10 mouse cellular contexts compared by ENCODE assay signal in the genomic region with DNA sequence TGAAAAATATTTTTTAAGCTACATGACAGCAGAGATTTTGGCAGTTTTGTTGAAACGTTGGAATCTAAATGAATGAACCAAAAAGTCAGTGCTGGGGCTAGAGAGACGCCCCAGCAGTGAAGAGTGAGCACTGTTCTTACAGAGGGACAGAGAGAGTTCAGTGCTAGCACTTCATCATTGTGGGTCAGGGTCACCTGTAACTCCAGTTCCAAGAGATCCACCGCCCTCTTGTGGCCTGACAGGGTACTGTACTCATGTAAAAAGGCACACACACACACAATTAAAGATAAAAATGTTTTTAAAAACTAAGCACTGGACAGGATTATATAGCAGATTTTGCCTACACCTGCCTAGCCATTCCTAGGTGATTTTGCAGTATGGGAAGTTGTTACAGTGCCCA. TPM values are rescaled to one million over a fixed set of nuclear protein-coding genes. Genes with fewer than 3 reads are reported as not detected.
DNase-seq lines count a peak whose midpoint lies in the region; ATAC-seq and TF ChIP-seq lines count a peak whose summit lies in the region.
"Had no signal": no experiment of that assay in that cellular context is flagged by ENCODE, and none has a peak within 500 bp of the region (broad histone marks: within the 10 kb centered on the region; RNA-seq: fewer than 3 reads in every experiment).

No protein-coding gene starts in this region.

- no peak overlapping the region for H3K4me3 ChIP-seq in heart, adult 2 months
- no peak overlapping the region for H3K4me3 ChIP-seq in heart, embryonic 11.5 days (ENCODE audit: low read depth, low read length)
- H3K4me3 ChIP-seq: embryonic facial prominence, embryonic 12.5 days had no signal

- ATAC-seq in heart, embryonic 11.5 days (replicated peaks; ENCODE audit: insufficient number of reproducible peaks, low FRiP score, low TSS enrichment), result no peak

- no peaks in the 10 kb centered on the region for H3K9me3 ChIP-seq in heart, embryonic 11.5 days (replicated peaks; ENCODE audit: control insufficient read depth, low read length)
- H3K9me3 ChIP-seq: embryonic facial prominence, embryonic 12.5 days had no signal

- H3K36me3 ChIP-seq in heart, adult 2 months (ENCODE audit: control insufficient read depth, insufficient read depth, low read length), result no peaks in the 10 kb centered on the region; the same call in 1 of the 2 replicates
- H3K36me3 ChIP-seq in heart, embryonic 11.5 days (ENCODE audit: control insufficient read depth, insufficient read depth, low read length), result peaks cover 14% of the 10 kb centered on the region

- TF ChIP-seq POLR2A in heart, adult 2 months (IDR thresholded peaks at IDR 0.05; ENCODE audit: insufficient read depth, low read depth, low read length), result no peak

- no peak overlapping the region for H3K9ac ChIP-seq in heart, adult 2 months (ENCODE audit: low read depth, low read length)
- H3K9ac ChIP-seq in heart, embryonic 11.5 days (ENCODE audit: low read depth, low read length), result no peak overlapping the region
- H3K9ac ChIP-seq: embryonic facial prominence, embryonic 12.5 days had no signal

- DNase-seq in heart, adult 2 months, result peak in 1 of 2 experiments; percentile 37
- peak; percentile 62 for DNase-seq in right cerebral cortex, postnatal 14 days
- no peak for DNase-seq in right cerebral cortex, postnatal 25 days
- DNase-seq in c-Kit-negative CD71-positive TER-119-positive erythroid progenitor cells, embryonic 14.5 days (ENCODE audit: low read depth, low spot score), result peak; percentile 13
- DNase-seq in large intestine, adult 2 months (ENCODE audit: low read depth, low spot score), result peak; percentile 3
- DNase-seq in retina, postnatal 7 days (ENCODE audit: low read depth, low spot score), result peak; percentile 23
- DNase-seq in frontal cortex, postnatal 14 days (ENCODE audit: low spot score in 2 of 2), result no peak

- peak; percentile 77 for TF ChIP-seq CTCF in heart, adult 2 months (IDR thresholded peaks at IDR 0.05)

- 55% methylated on average over 3 of the region's 3 CpGs for WGBS in heart, adult 2 months
- 45% methylated on average over 3 of the region's 3 CpGs for WGBS in heart, embryonic 11.5 days (ENCODE audit: insufficient replicate concordance)
- WGBS in large intestine, adult 2 months, result 52% methylated on average over 3 of the region's 3 CpGs

- no peaks in the 10 kb centered on the region; the same call in 1 of the 2 replicates for H3K4me1 ChIP-seq in heart, adult 2 months (ENCODE audit: control insufficient read depth, insufficient read depth, low read length)
- H3K4me1 ChIP-seq in heart, embryonic 11.5 days (ENCODE audit: control insufficient read depth, insufficient read depth, low read length), result no peaks in the 10 kb centered on the region
- H3K4me1 ChIP-seq: embryonic facial prominence, embryonic 12.5 days had no signal

- intact Hi-C loops in heart, adult 2 months (cut with DNase I), result loop anchor here (5.0 kb wide), 1 partner anchor 36 kb away; no protein-coding TSS in a partner anchor

- no peak overlapping the region for H3K27ac ChIP-seq in heart, adult 2 months
- H3K27ac ChIP-seq in heart, embryonic 11.5 days (ENCODE audit: low read depth, low read length), result no peak overlapping the region
- H3K27ac ChIP-seq: embryonic facial prominence, embryonic 12.5 days; macrophage had no signal

- H3K79me2 ChIP-seq in heart, adult 2 months (replicated peaks; ENCODE audit: control insufficient read depth, insufficient read depth, low read length), result no peaks in the 10 kb centered on the region; the same call in 1 of the 2 replicates

- H3K27me3 ChIP-seq in heart, adult 2 months (ENCODE audit: control insufficient read depth, insufficient read depth, low read length), result no peaks in the 10 kb centered on the region
- no peaks in the 10 kb centered on the region for H3K27me3 ChIP-seq in heart, embryonic 11.5 days (ENCODE audit: control insufficient read depth, insufficient read depth, low read length)
- H3K27me3 ChIP-seq: embryonic facial prominence, embryonic 12.5 days had no signal

- H3K4me2 ChIP-seq in heart, embryonic 11.5 days, result no peak overlapping the region
- H3K4me2 ChIP-seq: embryonic facial prominence, embryonic 12.5 days had no signal

- TF ChIP-seq EP300 in heart, adult 2 months (IDR thresholded peaks at IDR 0.05; ENCODE audit: insufficient read depth, low read depth, low read length), result no peak

RNA-seq across cellular contexts. Expression of a gene that starts 29.8 kb away (rescaled TPM):
- 10 to 100 TPM; 32.4 to 38.1 TPM for total RNA-seq in heart, adult 2 months (2021)
- 15.9 and 24.9 TPM in 2 replicates for polyA plus RNA-seq in heart, adult 2 months (2012; rRNA removed)
- 8.1 and 9.0 TPM in 2 replicates for polyA plus RNA-seq in heart, embryonic 11.5 days (2014; fragmentation: Nextera tagmentation; extraction: Ambion mirVana)
- polyA plus RNA-seq in large intestine, adult 2 months (2012; rRNA removed), result 11.7 and 15.8 TPM in 2 replicates

RNA-seq across cellular contexts. Expression of a gene that starts 56.2 kb away (rescaled TPM):
- total RNA-seq in heart, adult 2 months (2021), result 10 to 100 TPM; 12.9 to 16.8 TPM
- polyA plus RNA-seq in heart, adult 2 months (2012; rRNA removed), result 10.2 and 16.4 TPM in 2 replicates
- 21.2 and 22.3 TPM in 2 replicates for polyA plus RNA-seq in heart, embryonic 11.5 days (2014; fragmentation: Nextera tagmentation; extraction: Ambion mirVana)
- polyA plus RNA-seq in large intestine, adult 2 months (2012; rRNA removed), result 7.3 and 9.7 TPM in 2 replicates

Comparison
In these comparisons a context has a peak if more than half of its experiments do, and no peak if none do; other contexts are left out.
1. DNase-seq: peak in right cerebral cortex, postnatal 14 days (single experiment), c-Kit-negative CD71-positive TER-119-positive erythroid progenitor cells, embryonic 14.5 days (single experiment), large intestine, adult 2 months (single experiment) and retina, postnatal 7 days (single experiment); none in right cerebral cortex, postnatal 25 days (single experiment) and frontal cortex, postnatal 14 days (0 of 2).